Mouse (Mus musculus): ENCODE measurements at regions not wholly inside any gene's neighbourhood (a gene's known extent, or its start where the extent isn't known, plus 50 kb on each side); places are given as distances from the start of the nearest gene placed in this dataset.

GRCm38 (mm10) chr9:71355721-71356120 lies 130.0 kb downstream of the Polr2m start:
- DNase-seq (ENCODE audit: low spot score) (no peak), ATAC-seq (ENCODE audit: low FRiP score, low TSS enrichment) (no peak)
- WGBS, result 70% methylated on average over 5 of the region's 5 CpGs
- no peak for TF ChIP-seq CTCF (IDR thresholded peaks at IDR 0.05; ENCODE audit: low read depth)
- no peak for TF ChIP-seq EP300 (optimal IDR thresholded peaks at IDR 0.05)
- no peak overlapping the region for H3K9ac ChIP-seq (ENCODE audit: low read length)
- no peaks in the 10 kb centered on the region for H3K27me3 ChIP-seq (ENCODE audit: control insufficient read depth, insufficient read depth, low read length)
- no peaks in the 10 kb centered on the region for H3K36me3 ChIP-seq (ENCODE audit: control insufficient read depth, insufficient read depth, low read length)
- no peak overlapping the region for H3K4me3 ChIP-seq (ENCODE audit: low read depth, low read length)
- no peak overlapping the region for H3K27ac ChIP-seq (replicated peaks)
- no peak overlapping the region for H3K4me2 ChIP-seq (replicated peaks; ENCODE audit: low read depth)
- H3K4me1 ChIP-seq (replicated peaks; ENCODE audit: control insufficient read depth, insufficient read depth), result no peaks in the 10 kb centered on the region; the same call in 1 of the 2 replicates
- no peaks in the 10 kb centered on the region for H3K9me3 ChIP-seq (ENCODE audit: control insufficient read depth, low read length)

All from stomach, postnatal 0 days (tissue).